ENCODE assay signal across 8 mouse cellular contexts in genomic region chr4:149426325-149427199, GRCm38 (mm10). TPM values are rescaled to one million over a fixed set of nuclear protein-coding genes. Genes with fewer than 3 reads are reported as not detected.
DNase-seq lines count a peak whose midpoint lies in the region; ATAC-seq lines count a peak whose summit lies in the region.

Gene Ube4b (minus strand): TSS chr4:149426749.

- no peaks in the 10 kb centered on the region for H3K9me3 ChIP-seq in megakaryocyte, embryonic 14.5 days

- peak; percentile 100 for DNase-seq in ZHBTc4 (ENCODE audit: low read depth, low spot score)
- DNase-seq in gastrocnemius, adult 8-10 months (ENCODE audit: low spot score in 2 of 2): peak; percentile 96
- peak; percentile 83 for DNase-seq in hindlimb bud, embryonic 11.5 days (ENCODE audit: extremely low spot score, low read depth, low spot score)
- peak; percentile 83 to 99 for DNase-seq in left cerebral cortex, adult 8-10 months (ENCODE audit: low spot score in 2 of 2)
- DNase-seq in right cerebral cortex, postnatal 10 days (ENCODE audit: low spot score in 2 of 2): peak; percentile 99
- DNase-seq in urinary bladder, postnatal 25 days (ENCODE audit: low spot score): peak; percentile 93

- peak within 1 kb of the TSS; percentile 97 for H3K4me3 ChIP-seq in megakaryocyte, embryonic 14.5 days (replicated peaks)

- no peaks in the 10 kb centered on the region for H3K27me3 ChIP-seq in megakaryocyte, embryonic 14.5 days (replicated peaks)

- peak; percentile 86 for ATAC-seq in common myeloid progenitor, adult 5-6 weeks (replicated peaks; ENCODE audit: low read depth, poor library complexity, severe bottlenecking)

- H3K36me3 ChIP-seq in megakaryocyte, embryonic 14.5 days (replicated peaks; ENCODE audit: low read length): peaks cover 14% of the 10 kb centered on the region

- H3K4me1 ChIP-seq in megakaryocyte, embryonic 14.5 days: peaks cover 45% of the 10 kb centered on the region

RNA-seq across cellular contexts. Expression of gene Ube4b, which starts in this region (rescaled TPM):
- total RNA-seq in common myeloid progenitor, adult 5-6 weeks (2017): 48.4 and 55.1 TPM in 2 replicates
- total RNA-seq in gastrocnemius, adult 8-10 months (2022): 10 to 100 TPM; 35.4 to 39.1 (median 35.6) TPM
- total RNA-seq in left cerebral cortex, adult 8-10 months (2022): 100 to 1,000 TPM; 106 to 111 (median 107) TPM
- polyA plus RNA-seq in megakaryocyte, embryonic 14.5 days (2012; ENCODE audit: insufficient read depth, low replicate concordance): 134 and 196 TPM in 2 replicates

Comparison
In these comparisons a context has a peak if more than half of its experiments do, and no peak if none do; other contexts are left out.
1. Peak in every context shown above with its lines: DNase-seq, ATAC-seq and H3K4me3 ChIP-seq.